Mouse (Mus musculus) liver, embryonic 12.5 days (tissue): ENCODE data around the gene Nusap1. TPM values are rescaled to one million over a fixed set of nuclear protein-coding genes. Genes with fewer than 3 reads are reported as not detected.
A peak's percentile ranks its signal among the peaks of the same experiment; 100 is the strongest.
"Not testable (repeated sequence)": the region's sequence is repeated elsewhere in the genome, so short reads cannot be mapped to it uniquely, and the experiment has no call there.

Experiments used
- ATAC-seq: fragments of 200-750 bp; cut with Nextera tagmentation; 2 replicates; pipeline ENCODE4 v1.8.0; 2017; ENCODE audit warnings: moderate number of reproducible peaks, mild to moderate bottlenecking, moderate library complexity
- H3K27ac ChIP-seq: fragments of 300-500 bp; sonication (generic); 2 replicates; pipeline ENCODE4 v1.5.1; 2016; ENCODE audit warnings: mild to moderate bottlenecking
- H3K27me3 ChIP-seq: fragments of 300-500 bp; sonication (generic); replicated peaks from 2 replicates; pipeline ENCODE4 v1.6.1; 2016; ENCODE audit warnings: mild to moderate bottlenecking, moderate library complexity
- H3K36me3 ChIP-seq: fragments of 300-500 bp; sonication (generic); 2 replicates; pipeline ENCODE4 v1.6.1; 2016; ENCODE audit warnings: mild to moderate bottlenecking, moderate library complexity
- H3K4me1 ChIP-seq: fragments of 300-500 bp; sonication (generic); 2 replicates; pipeline ENCODE4 v1.6.1; 2016
- H3K4me2 ChIP-seq: fragments of 300-500 bp; sonication (generic); 2 replicates; pipeline ENCODE4 v1.6.1; 2016; ENCODE audit warnings: mild to moderate bottlenecking, moderate library complexity
- H3K4me3 ChIP-seq: fragments of 300-500 bp; sonication (generic); 2 replicates; pipeline ENCODE4 v1.5.1; 2016; ENCODE audit warnings: mild to moderate bottlenecking, moderate library complexity
- H3K9ac ChIP-seq: fragments of 300-500 bp; sonication (generic); 2 replicates; pipeline ENCODE4 v1.6.1; 2016; ENCODE audit warnings: mild to moderate bottlenecking, moderate library complexity
- H3K9me3 ChIP-seq: fragments of 300-500 bp; sonication (generic); replicated peaks from 2 replicates; pipeline ENCODE4 v1.6.1; 2016; ENCODE audit warnings: mild to moderate bottlenecking, moderate library complexity
- WGBS: fragments of 180-500 bp; shearing (Covaris S2); methylation state at CpG from one replicate; pipeline ENCODE4 v1.1.7; 2016; ENCODE audit not compliant: insufficient replicate concordance; 5-methylcytosine and 5-hydroxymethylcytosine counted together
- polyA plus RNA-seq: library from polyadenylated mRNA; unstranded; fragments of >200 nt; fragmentation: Nextera tagmentation; extraction: Ambion mirVana; gene quantifications from 2 replicates; pipeline ENCODE4 v1.2.1, GENCODE M21; 2016

Gene Nusap1
- polyA plus RNA-seq, 1 experiment from 2014 or later = 90.2 TPM

GRCm38 (mm10) chr2:119662220-119663182 lies 44.4 kb downstream of the Nusap1 start, which contains the start of gene Ndufaf1:
Ndufaf1 (minus strand) TSS chr2:119662827.
- no peaks in the 10 kb centered on the region for H3K27me3 ChIP-seq
- ATAC-seq = peak; percentile 89
- H3K27ac ChIP-seq = peak within 1 kb of the TSS; percentile 76
- H3K4me1 ChIP-seq = peaks cover 16% of the 10 kb centered on the region
- 1% methylated on average over 44 of the region's 44 CpGs for WGBS
- H3K36me3 ChIP-seq = peaks cover 28% of the 10 kb centered on the region
- H3K4me2 ChIP-seq = peak within 1 kb of the TSS; percentile 74
- peak within 1 kb of the TSS; percentile 91 for H3K9ac ChIP-seq
- H3K9me3 ChIP-seq = no peaks in the 10 kb centered on the region
- H3K4me3 ChIP-seq = peak within 1 kb of the TSS; percentile 77

GRCm38 (mm10) chr2:119665744-119666143 lies 47.6 kb downstream of the Nusap1 start:
- peaks cover 28% of the 10 kb centered on the region for H3K4me1 ChIP-seq
- H3K9me3 ChIP-seq, H3K4me2 ChIP-seq, H3K9ac ChIP-seq, ATAC-seq, H3K27me3 ChIP-seq, H3K27ac ChIP-seq, H3K4me3 ChIP-seq, H3K36me3 ChIP-seq: not testable (repeated sequence)
- WGBS = 64% methylated on average over 21 of the region's 23 CpGs

- ATAC-seq = no peak
- WGBS = 23% methylated on average over 7 of the region's 7 CpGs
- Histone ChIP-seq H3K27ac (no peak overlapping the region), H3K27me3 (0 out of 2 replicates have a peak, but pooled peaks cover 7% of the 10 kb centered on the region), H3K9ac (no peak overlapping the region), H3K4me1 (peaks cover 16% of the 10 kb centered on the region), H3K4me3 (no peak overlapping the region), H3K4me2 (no peak overlapping the region), H3K9me3 (no peaks in the 10 kb centered on the region), H3K36me3 (no peaks in the 10 kb centered on the region)
These were observed 50.9 kb downstream of the Nusap1 start for GRCm38 (mm10) chr2:119669010-119669409.

- Histone ChIP-seq H3K4me3 (peak within 1 kb of the TSS; percentile 97), H3K27me3 (0 out of 2 replicates have a peak, but pooled peaks cover 7% of the 10 kb centered on the region), H3K4me2 (peak within 1 kb of the TSS; percentile 92), H3K4me1 (peaks cover 28% of the 10 kb centered on the region), H3K36me3 (peaks cover 9% of the 10 kb centered on the region), H3K9ac (peak within 1 kb of the TSS; percentile 96), H3K27ac (peak within 1 kb of the TSS; percentile 91), H3K9me3 (no peaks in the 10 kb centered on the region)
- peak; percentile 93 for ATAC-seq
- WGBS = under 1% methylated on average over 53 of the region's 58 CpGs
These were observed 56.6 kb downstream of the Nusap1 start, which contains the start of gene Rtf1 for GRCm38 (mm10) chr2:119674525-119675214. Rtf1 (plus strand) TSS chr2:119675068.

- Histone ChIP-seq H3K4me1 (peaks cover 28% of the 10 kb centered on the region), H3K27me3 (0 out of 2 replicates have a peak, but pooled peaks cover 7% of the 10 kb centered on the region), H3K9ac (peak overlapping the region; percentile 96), H3K4me2 (peak overlapping the region; percentile 92), H3K27ac (peak overlapping the region; percentile 91), H3K36me3 (peaks cover 12% of the 10 kb centered on the region), H3K9me3 (no peaks in the 10 kb centered on the region), H3K4me3 (peak overlapping the region; percentile 97)
- WGBS = under 1% methylated on average over 39 of the region's 39 CpGs
- ATAC-seq = peak; percentile 79
These were observed 57.2 kb downstream of the Nusap1 start for GRCm38 (mm10) chr2:119675215-119675784.

GRCm38 (mm10) chr2:119675831-119676230 lies 57.7 kb downstream of the Nusap1 start:
- Histone ChIP-seq H3K36me3 (peaks cover 17% of the 10 kb centered on the region), H3K27ac (peak overlapping the region; percentile 91), H3K27me3 (0 out of 2 replicates have a peak, but pooled peaks cover 1% of the 10 kb centered on the region), H3K4me3 (peak overlapping the region; percentile 97), H3K4me2 (peak overlapping the region; percentile 92), H3K9me3 (no peaks in the 10 kb centered on the region), H3K4me1 (peaks cover 28% of the 10 kb centered on the region), H3K9ac (peak overlapping the region; percentile 96)
- ATAC-seq = no peak
- WGBS = 2% methylated on average over 5 of the region's 5 CpGs

GRCm38 (mm10) chr2:119683706-119684105 lies 65.6 kb downstream of the Nusap1 start:
- H3K27ac ChIP-seq = no peak overlapping the region
- peaks cover 45% of the 10 kb centered on the region for H3K36me3 ChIP-seq
- no peak overlapping the region for H3K9ac ChIP-seq
- no peaks in the 10 kb centered on the region for H3K9me3 ChIP-seq
- no peak overlapping the region for H3K4me2 ChIP-seq
- no peak overlapping the region for H3K4me3 ChIP-seq
- 85% methylated on average over 2 of the region's 2 CpGs for WGBS
- H3K27me3 ChIP-seq = no peaks in the 10 kb centered on the region
- 0 out of 2 replicates have a peak, but pooled peaks cover 8% of the 10 kb centered on the region for H3K4me1 ChIP-seq
- no peak for ATAC-seq

- Histone ChIP-seq H3K4me2 (no peak overlapping the region), H3K4me3 (no peak overlapping the region), H3K4me1 (no peaks in the 10 kb centered on the region), H3K9me3 (no peaks in the 10 kb centered on the region), H3K27me3 (no peaks in the 10 kb centered on the region), H3K27ac (no peak overlapping the region), H3K36me3 (peaks cover 36% of the 10 kb centered on the region), H3K9ac (no peak overlapping the region)
- no peak for ATAC-seq
- 79% methylated on average over 9 of the region's 9 CpGs for WGBS
These were observed 74.1 kb downstream of the Nusap1 start for GRCm38 (mm10) chr2:119692003-119692701.

- WGBS = 84% methylated on average over 1 of the region's 2 CpGs
- Histone ChIP-seq H3K4me3 (no peak overlapping the region), H3K9me3 (no peaks in the 10 kb centered on the region), H3K9ac (no peak overlapping the region), H3K4me2 (no peak overlapping the region), H3K27ac (no peak overlapping the region), H3K27me3 (no peaks in the 10 kb centered on the region), H3K4me1 (no peaks in the 10 kb centered on the region), H3K36me3 (peaks cover 28% of the 10 kb centered on the region)
- no peak for ATAC-seq
These were observed 76.7 kb downstream of the Nusap1 start for GRCm38 (mm10) chr2:119694826-119695225.

- H3K4me1 ChIP-seq = no peaks in the 10 kb centered on the region
- H3K4me3 ChIP-seq = no peak overlapping the region
- peaks cover 40% of the 10 kb centered on the region for H3K36me3 ChIP-seq
- H3K27me3 ChIP-seq = no peaks in the 10 kb centered on the region
- H3K9ac ChIP-seq = no peak overlapping the region
- H3K27ac ChIP-seq = no peak overlapping the region
- 77% methylated on average over 1 of the region's 1 CpGs for WGBS
- no peaks in the 10 kb centered on the region for H3K9me3 ChIP-seq
- ATAC-seq = no peak
- no peak overlapping the region for H3K4me2 ChIP-seq
These were observed 78.0 kb downstream of the Nusap1 start for GRCm38 (mm10) chr2:119696111-119696510.

- Histone ChIP-seq H3K27me3 (no peaks in the 10 kb centered on the region), H3K9ac (no peak overlapping the region), H3K27ac (no peak overlapping the region), H3K36me3 (peaks cover 45% of the 10 kb centered on the region), H3K9me3 (no peaks in the 10 kb centered on the region), H3K4me2 (no peak overlapping the region), H3K4me1 (no peaks in the 10 kb centered on the region), H3K4me3 (no peak overlapping the region)
- ATAC-seq = no peak
- WGBS = 65% methylated on average over 2 of the region's 2 CpGs
These were observed 80.4 kb downstream of the Nusap1 start for GRCm38 (mm10) chr2:119698472-119698871.
